Mouse (Mus musculus) limb, embryonic 11.5 days (tissue): ENCODE results near the gene Sh3rf3. TPM values are rescaled to one million over a fixed set of nuclear protein-coding genes. Genes with fewer than 3 reads are reported as not detected.
A peak's percentile ranks its signal among the peaks of the same experiment; 100 is the strongest.

Source experiments
- ATAC-seq: fragments of 200-750 bp; cut with Nextera tagmentation; 2 replicates; pipeline ENCODE4 v1.8.0; 2017; ENCODE audit warnings: low read depth; ENCODE audit not compliant: insufficient number of reproducible peaks, low FRiP score, low TSS enrichment
- DNase-seq: peaks from one replicate; pipeline ENCODE4 v3.0.0-alpha.2; 2015; ENCODE audit warnings: low spot score
- H3K27ac ChIP-seq: fragments of 300-500 bp; sonication (generic); replicated peaks from 2 replicates; pipeline ENCODE4 v1.5.1; 2014; ENCODE audit warnings: low read depth, mild to moderate bottlenecking, low read length
- H3K27me3 ChIP-seq: fragments of 300-500 bp; sonication (generic); 2 replicates; pipeline ENCODE4 v1.6.1; 2014; ENCODE audit warnings: mild to moderate bottlenecking, low read length, mixed read lengths; ENCODE audit not compliant: control insufficient read depth, insufficient read depth
- H3K36me3 ChIP-seq: fragments of 300-500 bp; sonication (generic); 2 replicates; pipeline ENCODE4 v1.6.1; 2014; ENCODE audit warnings: mild to moderate bottlenecking, low read length, moderate library complexity, mixed read lengths; ENCODE audit not compliant: control insufficient read depth, insufficient read depth
- H3K4me1 ChIP-seq: fragments of 300-500 bp; sonication (generic); 2 replicates; pipeline ENCODE4 v1.6.1; 2014; ENCODE audit warnings: low read length, mixed read lengths; ENCODE audit not compliant: control insufficient read depth, insufficient read depth
- H3K4me2 ChIP-seq: fragments of 300-500 bp; sonication (generic); 2 replicates; pipeline ENCODE4 v1.6.1; 2014; ENCODE audit warnings: low read depth, mild to moderate bottlenecking, moderate library complexity; ENCODE audit not compliant: severe bottlenecking
- H3K4me3 ChIP-seq: fragments of 300-500 bp; sonication (generic); 2 replicates; pipeline ENCODE4 v1.5.1; 2014; ENCODE audit warnings: low read depth, low read length
- H3K9ac ChIP-seq: fragments of 300-500 bp; sonication (generic); 2 replicates; pipeline ENCODE4 v1.6.1; 2014; ENCODE audit warnings: mild to moderate bottlenecking, low read length
- H3K9me3 ChIP-seq: fragments of 300-500 bp; sonication (generic); 2 replicates; pipeline ENCODE4 v1.6.1; 2016; ENCODE audit warnings: low read length; ENCODE audit not compliant: control insufficient read depth
- WGBS: fragments of 180-500 bp; shearing (Covaris S2); extraction: QIAGEN DNeasy Blood & Tissue Kit; methylation state at CpG from one replicate; pipeline ENCODE4 v1.1.7; 2014; 5-methylcytosine and 5-hydroxymethylcytosine counted together
- polyA plus RNA-seq: library from polyadenylated mRNA; unstranded; fragments of >200 nt; fragmentation: Nextera tagmentation; extraction: Ambion mirVana; gene quantifications from 2 replicates; pipeline ENCODE4 v1.2.1, GENCODE M21; 2014

The Sh3rf3 gene
- polyA plus RNA-seq, 1 experiment from 2014 or later, result 0.60 TPM

DNA sequence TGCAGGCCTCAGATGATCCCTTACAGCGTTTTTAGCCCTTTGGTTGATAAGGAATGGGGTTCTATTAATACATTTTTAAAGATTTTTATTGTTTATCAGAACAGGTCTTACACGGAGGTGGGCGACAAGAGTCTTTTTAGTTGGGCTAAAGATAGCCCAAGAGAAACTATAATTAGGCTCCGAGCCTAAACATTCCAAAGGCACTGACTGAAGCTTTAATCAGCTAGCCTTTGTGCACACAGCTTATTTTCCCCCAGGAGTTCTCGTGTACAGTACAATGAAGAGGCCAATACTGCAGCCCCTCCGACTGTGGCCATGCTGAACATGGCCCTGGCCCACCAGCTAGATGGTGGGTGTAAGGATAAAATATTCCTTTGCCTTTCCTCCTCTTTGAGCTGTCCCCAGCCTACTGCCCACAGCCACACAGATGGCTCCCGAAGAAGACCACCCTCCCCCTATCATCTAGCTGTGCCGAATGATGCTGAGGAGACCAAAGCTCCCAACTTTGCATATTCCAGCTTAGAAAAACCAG lies 320.4 kb downstream of the Sh3rf3 start:
- H3K4me2 ChIP-seq, result no peak overlapping the region
- no peaks in the 10 kb centered on the region for H3K36me3 ChIP-seq
- no peak overlapping the region for H3K9ac ChIP-seq
- no peak overlapping the region for H3K4me3 ChIP-seq
- H3K4me1 ChIP-seq, result no peaks in the 10 kb centered on the region; the same call in 1 of the 2 replicates
- H3K27me3 ChIP-seq, result no peaks in the 10 kb centered on the region
- ATAC-seq, result no peak
- no peak overlapping the region for H3K27ac ChIP-seq
- WGBS, result 82% methylated on average over 8 of the region's 8 CpGs
- H3K9me3 ChIP-seq, result no peaks in the 10 kb centered on the region
- no peak for DNase-seq

DNA sequence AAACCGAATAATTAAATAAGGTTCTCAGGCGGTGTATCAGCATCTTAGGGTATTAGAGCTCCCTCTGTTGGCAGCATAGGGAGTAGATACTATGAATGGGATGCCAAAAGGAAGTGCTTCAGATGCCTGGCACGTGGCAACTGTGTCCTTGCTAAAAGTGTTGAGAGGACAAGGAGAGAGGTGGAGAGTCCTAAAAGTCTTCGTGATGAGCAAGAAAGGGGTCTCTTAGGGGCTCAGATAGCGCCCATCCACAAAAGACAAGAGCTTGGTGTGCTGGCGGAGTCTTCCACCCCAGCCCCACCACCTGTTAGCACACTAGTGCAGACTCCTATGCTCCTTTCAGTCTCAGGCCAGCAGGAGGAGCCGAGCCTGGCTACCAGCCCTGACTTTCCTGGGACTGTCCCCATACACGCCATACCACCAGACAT lies 336.8 kb downstream of the Sh3rf3 start:
- H3K4me2 ChIP-seq, result no peak overlapping the region
- WGBS, result 25% methylated on average over 8 of the region's 8 CpGs
- H3K27me3 ChIP-seq, result no peaks in the 10 kb centered on the region
- ATAC-seq (peak; percentile 60; the same call in 1 of the 2 replicates), DNase-seq (peak; percentile 40)
- no peak overlapping the region for H3K27ac ChIP-seq
- no peaks in the 10 kb centered on the region for H3K9me3 ChIP-seq
- H3K4me1 ChIP-seq, result no peaks in the 10 kb centered on the region
- H3K36me3 ChIP-seq, result no peaks in the 10 kb centered on the region
- no peak overlapping the region for H3K4me3 ChIP-seq
- no peak overlapping the region for H3K9ac ChIP-seq

DNA sequence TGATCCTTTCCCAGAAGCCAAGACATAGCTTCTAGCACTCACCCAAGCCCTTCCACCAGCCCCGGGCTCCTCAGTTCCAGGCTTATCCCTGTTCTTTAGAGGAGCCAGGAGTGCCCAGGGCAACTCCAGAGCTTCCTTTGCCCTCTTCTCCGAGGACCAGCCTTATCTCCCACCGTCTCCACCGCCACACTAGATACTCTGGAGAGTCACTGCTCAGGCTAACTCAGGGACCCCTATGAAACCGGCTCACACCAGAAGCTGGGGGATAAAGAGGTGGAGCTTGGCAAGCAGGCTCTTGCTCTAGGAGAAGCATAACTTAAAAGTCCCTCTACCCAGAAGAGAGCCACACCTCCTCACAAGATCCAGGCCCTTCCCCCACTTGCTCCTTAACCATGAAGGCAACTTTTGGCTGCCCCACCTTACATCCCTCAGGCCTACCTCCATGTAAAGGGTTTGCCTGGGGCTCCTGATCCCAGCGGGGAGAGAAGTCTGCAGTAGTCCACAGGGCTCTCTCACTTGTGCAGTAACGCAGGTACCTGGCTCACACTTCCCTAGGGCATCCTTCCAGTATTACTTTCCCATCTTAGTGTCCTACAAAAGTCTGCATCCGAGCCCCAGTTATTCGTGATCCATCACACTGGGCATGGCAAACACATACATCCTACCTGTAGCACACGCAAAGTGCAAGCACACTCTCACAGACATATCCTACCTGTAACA lies 337.9 kb downstream of the Sh3rf3 start:
- no peak overlapping the region for H3K27ac ChIP-seq
- ATAC-seq (peak; percentile 39; the same call in 1 of the 2 replicates), DNase-seq (no peak)
- H3K9me3 ChIP-seq, result no peaks in the 10 kb centered on the region
- H3K36me3 ChIP-seq, result no peaks in the 10 kb centered on the region
- no peaks in the 10 kb centered on the region for H3K4me1 ChIP-seq
- no peak overlapping the region for H3K4me2 ChIP-seq
- H3K27me3 ChIP-seq, result no peaks in the 10 kb centered on the region
- 87% methylated on average over 10 of the region's 10 CpGs for WGBS
- H3K9ac ChIP-seq, result no peak overlapping the region
- H3K4me3 ChIP-seq, result no peak overlapping the region

DNA sequence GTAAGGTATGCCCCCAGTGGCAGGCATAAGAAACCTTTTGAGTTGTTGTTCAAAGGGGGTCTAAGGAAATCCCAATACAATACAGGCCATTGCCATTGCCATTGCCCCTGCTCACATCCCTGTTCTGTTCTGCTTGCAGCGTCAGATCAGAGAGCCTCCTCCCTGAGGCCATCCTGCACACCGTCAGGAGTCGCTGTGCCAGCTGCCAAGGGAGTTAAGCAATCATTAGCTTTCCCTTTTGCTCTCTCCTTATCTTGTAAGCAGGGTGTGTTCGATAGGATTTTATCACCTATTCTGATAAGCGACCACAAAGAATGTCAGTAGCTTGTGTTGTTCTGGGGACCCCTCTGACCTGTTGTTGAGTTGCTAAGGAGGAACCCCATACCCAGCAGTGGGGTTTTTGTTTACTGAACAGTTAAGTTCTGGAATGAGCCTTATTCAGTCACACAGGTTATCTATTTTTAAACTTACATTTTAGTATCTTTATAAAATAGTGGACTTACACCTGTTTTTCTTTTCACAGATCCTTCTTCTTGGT lies 339.5 kb downstream of the Sh3rf3 start:
- ATAC-seq, result no peak
- Histone ChIP-seq H3K9me3 (no peaks in the 10 kb centered on the region), H3K27ac (no peak overlapping the region), H3K4me1 (no peaks in the 10 kb centered on the region), H3K36me3 (no peaks in the 10 kb centered on the region), H3K4me2 (no peak overlapping the region), H3K4me3 (no peak overlapping the region), H3K27me3 (no peaks in the 10 kb centered on the region), H3K9ac (no peak overlapping the region)
- 65% methylated on average over 5 of the region's 5 CpGs for WGBS
- DNase-seq, result no peak

DNA sequence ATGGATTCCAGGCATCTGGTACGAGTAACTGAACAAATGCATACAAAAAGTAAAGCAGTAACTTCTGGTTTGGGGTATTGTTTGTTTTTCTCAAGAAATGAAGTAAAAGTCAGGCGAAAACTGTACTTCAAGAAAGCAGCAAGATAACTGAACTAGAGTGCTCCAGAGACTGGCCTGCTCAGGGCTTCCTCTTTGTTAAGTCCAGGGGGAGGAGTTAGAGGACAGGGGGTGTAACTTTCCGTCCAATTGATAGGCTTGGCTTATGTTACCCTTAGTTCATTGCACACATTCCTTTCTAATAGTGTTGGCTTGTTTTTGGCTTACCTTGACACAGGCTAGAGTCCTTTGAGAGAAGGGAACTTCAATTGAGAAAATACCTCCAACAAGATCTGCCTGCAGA lies 345.5 kb downstream of the Sh3rf3 start:
- no peak overlapping the region for H3K9ac ChIP-seq
- no peak overlapping the region for H3K4me3 ChIP-seq
- no peaks in the 10 kb centered on the region for H3K9me3 ChIP-seq
- H3K27me3 ChIP-seq, result no peaks in the 10 kb centered on the region
- no peak overlapping the region for H3K27ac ChIP-seq
- H3K4me1 ChIP-seq, result no peaks in the 10 kb centered on the region
- 78% methylated on average over 3 of the region's 3 CpGs for WGBS
- ATAC-seq (no peak), DNase-seq (no peak)
- no peak overlapping the region for H3K4me2 ChIP-seq
- H3K36me3 ChIP-seq, result no peaks in the 10 kb centered on the region

DNA sequence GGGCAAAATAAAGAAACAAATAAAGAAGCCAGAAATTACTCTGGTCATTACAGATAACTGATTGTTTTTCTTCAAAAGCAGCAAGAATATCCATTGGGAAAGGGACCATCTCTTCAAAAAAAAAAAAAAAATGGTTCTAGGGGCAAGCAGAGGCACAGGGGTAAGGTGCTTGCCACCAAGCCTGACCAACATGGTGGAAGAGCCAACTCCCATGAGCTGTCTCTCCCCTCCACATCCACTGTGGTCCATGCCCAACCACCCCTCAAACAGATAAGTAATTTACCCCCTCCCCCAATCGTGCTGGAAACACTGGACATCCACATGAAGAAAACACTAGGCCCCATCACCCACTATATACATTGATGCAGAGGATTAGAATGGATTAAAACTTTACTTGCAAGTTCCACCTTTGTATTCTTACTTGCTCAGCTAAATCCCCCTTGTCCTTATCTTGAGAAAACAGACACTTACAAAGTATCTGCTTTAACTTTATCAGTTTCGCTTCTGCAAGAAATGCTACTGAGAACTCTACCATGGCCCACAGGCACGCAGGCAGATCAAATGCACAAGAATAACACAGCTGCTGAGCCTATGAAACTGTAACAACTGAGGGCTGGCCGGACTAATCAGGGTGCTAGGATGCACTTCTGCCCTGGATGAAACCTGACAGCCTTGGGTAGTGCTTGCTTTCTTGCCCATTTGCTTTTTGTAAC lies 349.2 kb downstream of the Sh3rf3 start:
- ATAC-seq, result no peak
- 78% methylated on average over 4 of the region's 4 CpGs for WGBS
- Histone ChIP-seq H3K4me3 (no peak overlapping the region), H3K4me1 (no peaks in the 10 kb centered on the region), H3K9me3 (no peaks in the 10 kb centered on the region), H3K36me3 (0 out of 2 replicates have a peak, but pooled peaks cover 2% of the 10 kb centered on the region), H3K27ac (no peak overlapping the region), H3K9ac (no peak overlapping the region), H3K4me2 (no peak overlapping the region), H3K27me3 (no peaks in the 10 kb centered on the region)
- DNase-seq, result no peak

DNA sequence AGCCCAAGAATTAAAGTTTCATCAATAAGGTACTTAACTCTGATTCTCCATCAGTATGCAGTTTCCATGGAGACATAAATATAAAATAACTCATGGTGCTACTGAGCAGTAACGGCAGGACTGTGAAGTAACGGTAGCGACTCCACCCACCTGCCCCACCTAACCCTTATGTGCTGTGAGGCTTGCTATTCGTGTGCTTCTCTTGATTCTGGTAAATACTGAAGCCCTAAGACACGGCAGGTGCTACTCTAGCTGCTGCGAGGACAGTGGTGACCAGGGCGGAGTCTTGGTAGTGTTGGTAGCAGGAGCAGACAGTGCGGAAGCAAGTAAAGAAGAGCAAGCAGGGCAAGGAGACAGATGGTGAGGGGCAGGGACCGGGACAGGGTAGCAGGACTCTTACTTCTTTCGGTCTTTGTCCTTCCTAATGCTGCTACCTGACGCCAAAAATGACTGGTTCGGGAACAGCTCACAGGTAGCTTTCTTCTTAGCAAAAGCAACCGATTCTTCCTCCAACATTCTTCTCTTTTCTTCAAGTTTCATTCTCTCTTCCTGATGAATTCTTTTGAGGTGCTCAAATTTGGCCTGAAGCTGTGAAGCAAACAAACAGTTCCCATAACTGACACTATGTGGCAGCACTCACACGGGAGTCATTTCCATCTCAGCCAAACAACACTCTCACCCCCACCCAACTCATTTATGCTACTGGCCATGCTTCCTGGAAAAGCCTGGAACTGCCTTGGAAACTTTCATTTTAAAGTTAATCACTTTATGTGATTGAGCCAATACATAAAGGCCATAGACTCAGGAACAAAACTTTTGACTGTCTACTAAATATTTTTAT lies 353.2 kb downstream of the Sh3rf3 start:
- no peak overlapping the region for H3K9ac ChIP-seq
- WGBS, result 63% methylated on average over 14 of the region's 14 CpGs

DNA sequence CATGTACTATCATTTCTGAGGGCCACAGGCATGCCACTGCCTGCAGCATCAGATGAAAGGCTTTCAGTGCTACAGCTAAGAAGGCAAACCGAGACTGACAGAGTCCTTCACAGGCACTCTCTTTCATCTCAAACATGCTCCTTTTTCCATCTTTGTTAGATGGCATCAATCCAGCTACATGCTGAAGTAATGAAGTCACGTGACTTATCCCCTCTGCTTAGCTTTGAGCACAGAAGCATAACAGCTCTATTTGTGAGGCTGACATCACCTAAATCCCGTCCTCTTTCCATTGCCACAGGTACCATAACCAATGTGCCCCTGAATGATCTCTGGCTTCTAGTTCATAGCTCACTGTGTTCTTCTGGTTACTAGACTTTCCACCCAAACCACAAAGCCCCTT lies 357.9 kb downstream of the Sh3rf3 start:
- no peak for DNase-seq
- no peaks in the 10 kb centered on the region for H3K27me3 ChIP-seq
- H3K4me3 ChIP-seq, result no peak overlapping the region
- no peak for ATAC-seq
- H3K4me2 ChIP-seq, result no peak overlapping the region
- H3K9ac ChIP-seq, result no peak overlapping the region
- H3K36me3 ChIP-seq, result peaks cover 4% of the 10 kb centered on the region; the same call in 1 of the 2 replicates
- H3K27ac ChIP-seq, result no peak overlapping the region
- 80% methylated on average over 3 of the region's 3 CpGs for WGBS
- no peaks in the 10 kb centered on the region for H3K9me3 ChIP-seq
- H3K4me1 ChIP-seq, result no peaks in the 10 kb centered on the region

More for the DNA sequence above, 353.2 kb downstream of the Sh3rf3 start:
- H3K27me3 ChIP-seq, result no peaks in the 10 kb centered on the region
- no peak overlapping the region for H3K27ac ChIP-seq
- 0 out of 2 replicates have a peak, but pooled peaks cover 2% of the 10 kb centered on the region for H3K36me3 ChIP-seq
- DNase-seq, result peak; percentile 57
- H3K4me2 ChIP-seq, result no peak overlapping the region
- H3K4me3 ChIP-seq, result no peak overlapping the region
- no peaks in the 10 kb centered on the region for H3K9me3 ChIP-seq
- H3K4me1 ChIP-seq, result no peaks in the 10 kb centered on the region
- no peak for ATAC-seq
